17 mouse cellular contexts compared by ENCODE assay signal in genomic region chr3:27881897-27882835, GRCm38 (mm10). TPM values are rescaled to one million over a fixed set of nuclear protein-coding genes. Genes with fewer than 3 reads are reported as not detected.
DNase-seq lines count a peak whose midpoint lies in the region; ATAC-seq and TF ChIP-seq lines count a peak whose summit lies in the region.
"Had no signal": no experiment of that assay in that cellular context is flagged by ENCODE, and none has a peak within 500 bp of the region (broad histone marks: within the 10 kb centered on the region; RNA-seq: fewer than 3 reads in every experiment).

No protein-coding gene starts in this region.

- H3K4me2 ChIP-seq in heart, postnatal 0 days (ENCODE audit: low read depth, low read length): no peak overlapping the region
- no peak overlapping the region for H3K4me2 ChIP-seq in kidney, embryonic 15.5 days
- no peak overlapping the region for H3K4me2 ChIP-seq in liver, embryonic 12.5 days
- H3K4me2 ChIP-seq: neural tube, embryonic 12.5 days had no signal

- peak; percentile 49 for ATAC-seq in heart, postnatal 0 days (ENCODE audit: insufficient read depth, low read depth)
- 0 out of 2 replicates have a peak, but pooled peaks have one; percentile 30 for ATAC-seq in kidney, embryonic 15.5 days (replicated peaks; ENCODE audit: low FRiP score)
- ATAC-seq in liver, embryonic 12.5 days: no peak
- ATAC-seq: hindbrain, embryonic 16.5 days had no signal

- peak overlapping the region; percentile 41 for H3K27ac ChIP-seq in heart, postnatal 0 days (ENCODE audit: low read depth)
- H3K27ac ChIP-seq in heart, embryonic 10.5 days: no peak overlapping the region
- peak overlapping the region; percentile 72 for H3K27ac ChIP-seq in kidney, embryonic 15.5 days
- H3K27ac ChIP-seq in liver, embryonic 12.5 days: no peak overlapping the region
- H3K27ac ChIP-seq: midbrain, embryonic 10.5 days; neural tube, embryonic 12.5 days had no signal

- no peaks in the 10 kb centered on the region for H3K27me3 ChIP-seq in heart, postnatal 0 days (ENCODE audit: control insufficient read depth, insufficient read depth, low read length)
- no peaks in the 10 kb centered on the region for H3K27me3 ChIP-seq in heart, embryonic 10.5 days (ENCODE audit: insufficient read depth, poor library complexity, severe bottlenecking)
- no peaks in the 10 kb centered on the region for H3K27me3 ChIP-seq in kidney, embryonic 15.5 days
- no peaks in the 10 kb centered on the region for H3K27me3 ChIP-seq in liver, embryonic 12.5 days (replicated peaks)
- H3K27me3 ChIP-seq: CH12.LX; neural tube, embryonic 12.5 days had no signal

- no peaks in the 10 kb centered on the region for H3K9me3 ChIP-seq in heart, postnatal 0 days (replicated peaks; ENCODE audit: control insufficient read depth, low read length)
- H3K9me3 ChIP-seq in heart, embryonic 10.5 days: no peaks in the 10 kb centered on the region
- H3K9me3 ChIP-seq in kidney, embryonic 15.5 days (replicated peaks): no peaks in the 10 kb centered on the region
- no peaks in the 10 kb centered on the region for H3K9me3 ChIP-seq in liver, embryonic 12.5 days (replicated peaks)
- H3K9me3 ChIP-seq: midbrain, embryonic 10.5 days; neural tube, embryonic 12.5 days had no signal

- intact Hi-C loops in left cerebral cortex, postnatal 14 days (cut with DNase I): no loop called here

- 0 out of 2 replicates have a peak, but pooled peaks have one; percentile 27 for TF ChIP-seq EP300 in heart, postnatal 0 days (IDR thresholded peaks at IDR 0.05; ENCODE audit: low read depth)

- WGBS in heart, postnatal 0 days: 42% methylated on average over 6 of the region's 6 CpGs
- WGBS in heart, embryonic 10.5 days: 66% methylated on average over 6 of the region's 6 CpGs
- WGBS in kidney, embryonic 15.5 days: 55% methylated on average over 6 of the region's 6 CpGs
- WGBS in liver, embryonic 12.5 days (ENCODE audit: insufficient replicate concordance): 38% methylated on average over 6 of the region's 6 CpGs

- H3K4me1 ChIP-seq in heart, postnatal 0 days (ENCODE audit: control insufficient read depth, insufficient read depth): peaks cover 11% of the 10 kb centered on the region; the same call in 1 of the 2 replicates
- H3K4me1 ChIP-seq in heart, embryonic 10.5 days: peaks cover 11% of the 10 kb centered on the region
- H3K4me1 ChIP-seq in kidney, embryonic 15.5 days: peaks cover 44% of the 10 kb centered on the region
- H3K4me1 ChIP-seq in liver, embryonic 12.5 days: no peaks in the 10 kb centered on the region
- H3K4me1 ChIP-seq: neural tube, embryonic 12.5 days had no signal

- H3K4me3 ChIP-seq in heart, postnatal 0 days (ENCODE audit: low read depth, low read length): no peak overlapping the region
- H3K4me3 ChIP-seq in heart, embryonic 10.5 days: no peak overlapping the region
- no peak overlapping the region for H3K4me3 ChIP-seq in kidney, embryonic 15.5 days (replicated peaks)
- H3K4me3 ChIP-seq in liver, embryonic 12.5 days: no peak overlapping the region
- H3K4me3 ChIP-seq: midbrain, embryonic 10.5 days; neural tube, embryonic 12.5 days had no signal

- no peaks in the 10 kb centered on the region for H3K36me3 ChIP-seq in heart, postnatal 0 days (replicated peaks; ENCODE audit: control insufficient read depth, insufficient read depth, low read length)
- no peaks in the 10 kb centered on the region for H3K36me3 ChIP-seq in heart, embryonic 10.5 days
- no peaks in the 10 kb centered on the region for H3K36me3 ChIP-seq in kidney, embryonic 15.5 days
- H3K36me3 ChIP-seq in liver, embryonic 12.5 days: no peaks in the 10 kb centered on the region
- H3K36me3 ChIP-seq: midbrain, embryonic 10.5 days; neural tube, embryonic 12.5 days had no signal

- no peak for DNase-seq in heart, postnatal 0 days (ENCODE audit: low spot score)
- no peak for DNase-seq in heart, embryonic 10.5 days (ENCODE audit: low spot score)
- DNase-seq in NIH3T3 (ENCODE audit: low read depth): peak; percentile 65
- peak; percentile 66 for DNase-seq in lung, postnatal 10 days
- DNase-seq in thymus, postnatal 25 days: no peak
- no peak for DNase-seq in left cerebral cortex, postnatal 14 days (ENCODE audit: low spot score in 2 of 2)
- DNase-seq: layer of hippocampus, adult 9-11 months; liver; thymus, postnatal 14 days had no signal

- no peak for TF ChIP-seq CTCF in heart, postnatal 0 days (IDR thresholded peaks at IDR 0.05; ENCODE audit: low read depth)

- no peak overlapping the region for H3K9ac ChIP-seq in heart, postnatal 0 days (replicated peaks; ENCODE audit: low read depth, low read length)
- no peak overlapping the region for H3K9ac ChIP-seq in kidney, embryonic 15.5 days
- no peak overlapping the region for H3K9ac ChIP-seq in liver, embryonic 12.5 days
- H3K9ac ChIP-seq: neural tube, embryonic 12.5 days had no signal

RNA-seq across cellular contexts. Expression of gene Tmem212, which starts 14.0 kb away (rescaled TPM):
- 1.1 TPM in 1 of 2 replicates, not detected in the other for total RNA-seq in heart, postnatal 0 days (2014; rRNA removed; ENCODE audit: low replicate concordance)
- polyA plus RNA-seq in heart, postnatal 0 days (2015; fragmentation: Nextera tagmentation; extraction: Ambion mirVana): 1.5 TPM in 1 of 2 replicates, not detected in the other
- not detected in 2 replicates for polyA plus RNA-seq in heart, embryonic 10.5 days (2016; fragmentation: Nextera tagmentation; extraction: Ambion mirVana)
- polyA plus RNA-seq in kidney, embryonic 15.5 days (2015; fragmentation: Nextera tagmentation; extraction: Ambion mirVana): not detected in 2 replicates
- total RNA-seq in left cerebral cortex, postnatal 14 days (2021): under 1 TPM in 1 of 2 experiments, not detected in 1; 0.68 TPM
- not detected in 2 replicates for polyA plus RNA-seq in liver, embryonic 12.5 days (2016; fragmentation: Nextera tagmentation; extraction: Ambion mirVana)
- total RNA-seq: CH12.LX had no signal
- polyA plus RNA-seq: brain, embryonic 14.5 days; forebrain, embryonic 11.5 days; midbrain, embryonic 10.5 days; neural tube, embryonic 12.5 days had no signal

RNA-seq across cellular contexts. Expression of gene Pld1, which starts 56.3 kb away (rescaled TPM):
- total RNA-seq in heart, postnatal 0 days (2014; rRNA removed; ENCODE audit: low replicate concordance): 7.6 and 16.7 TPM in 2 replicates
- 5.0 and 5.7 TPM in 2 replicates for polyA plus RNA-seq in heart, postnatal 0 days (2015; fragmentation: Nextera tagmentation; extraction: Ambion mirVana)
- 5.7 TPM in 2 replicates for polyA plus RNA-seq in heart, embryonic 10.5 days (2016; fragmentation: Nextera tagmentation; extraction: Ambion mirVana)
- polyA plus RNA-seq in kidney, embryonic 15.5 days (2015; fragmentation: Nextera tagmentation; extraction: Ambion mirVana): 5.0 and 6.0 TPM in 2 replicates
- 10 to 100 TPM in 1 of 2 experiments, 1 to 10 TPM in 1; 8.5 to 10.2 TPM for total RNA-seq in left cerebral cortex, postnatal 14 days (2021)
- polyA plus RNA-seq in liver, embryonic 12.5 days (2016; fragmentation: Nextera tagmentation; extraction: Ambion mirVana): 2.6 and 2.8 TPM in 2 replicates
- total RNA-seq: CH12.LX had no signal

Comparison
In these comparisons a context has a peak if more than half of its experiments do, and no peak if none do; other contexts are left out.
1. H3K27ac ChIP-seq: peak in heart, postnatal 0 days (single experiment) and kidney, embryonic 15.5 days (single experiment); none in heart, embryonic 10.5 days (single experiment) and liver, embryonic 12.5 days (single experiment).
2. DNase-seq: peak in NIH3T3 (single experiment) and lung, postnatal 10 days (single experiment); none in heart, postnatal 0 days (single experiment), heart, embryonic 10.5 days (single experiment), thymus, postnatal 25 days (single experiment) and left cerebral cortex, postnatal 14 days (0 of 2).